Comparison of ENCODE assay signal across 9 mouse cellular contexts in genomic region chr11:81153841-81154240, GRCm38 (mm10).
A peak's percentile ranks its signal among the peaks of the same experiment; 100 is the strongest.
DNase-seq lines count a peak whose midpoint lies in the region; ATAC-seq and TF ChIP-seq lines count a peak whose summit lies in the region.
"Had no signal": no experiment of that assay in that cellular context is flagged by ENCODE, and none has a peak within 500 bp of the region (broad histone marks: within the 10 kb centered on the region; RNA-seq: fewer than 3 reads in every experiment).

No protein-coding gene starts in this region.

- H3K4me2 ChIP-seq in kidney, postnatal 0 days (ENCODE audit: low read length) = peak overlapping the region; percentile 96
- H3K4me2 ChIP-seq in embryonic facial prominence, embryonic 14.5 days (ENCODE audit: low read depth, low read length) = peak overlapping the region; percentile 95
- H3K4me2 ChIP-seq in intestine, embryonic 16.5 days (ENCODE audit: low read depth, low read length) = peak overlapping the region; percentile 91
- H3K4me2 ChIP-seq in midbrain, postnatal 0 days (ENCODE audit: low read depth, low read length, poor library complexity, severe bottlenecking) = peak overlapping the region; percentile 98

- ATAC-seq in kidney, postnatal 0 days (replicated peaks; ENCODE audit: low FRiP score, low read depth) = 0 out of 2 replicates have a peak, but pooled peaks have one; percentile 11
- ATAC-seq in embryonic facial prominence, embryonic 14.5 days (ENCODE audit: low read depth) = no peak
- no peak for ATAC-seq in intestine, embryonic 16.5 days
- ATAC-seq in midbrain, postnatal 0 days (ENCODE audit: low FRiP score) = peak; percentile 6; the same call in 1 of the 2 replicates
- ATAC-seq: Patski had no signal

- H3K4me1 ChIP-seq in kidney, postnatal 0 days (replicated peaks; ENCODE audit: insufficient read depth, low read length) = peaks cover 16% of the 10 kb centered on the region; the same call in 1 of the 2 replicates
- peaks cover 15% of the 10 kb centered on the region; the same call in 1 of the 2 replicates for H3K4me1 ChIP-seq in embryonic facial prominence, embryonic 14.5 days (ENCODE audit: control insufficient read depth, insufficient read depth, low read length)
- H3K4me1 ChIP-seq in intestine, embryonic 16.5 days (ENCODE audit: control insufficient read depth, insufficient read depth, low read length) = peaks cover 20% of the 10 kb centered on the region
- H3K4me1 ChIP-seq in midbrain, postnatal 0 days (ENCODE audit: insufficient read depth, low read length) = peaks cover 2% of the 10 kb centered on the region; the same call in 1 of the 2 replicates

- H3K9ac ChIP-seq in kidney, postnatal 0 days (ENCODE audit: low read depth, low read length) = no peak overlapping the region
- H3K9ac ChIP-seq in embryonic facial prominence, embryonic 14.5 days (ENCODE audit: low read depth, low read length) = no peak overlapping the region
- H3K9ac ChIP-seq in intestine, embryonic 16.5 days (ENCODE audit: low read depth, low read length) = no peak overlapping the region
- H3K9ac ChIP-seq in midbrain, postnatal 0 days (replicated peaks; ENCODE audit: low read length, poor library complexity, severe bottlenecking) = peak overlapping the region; percentile 77; the same call in 1 of the 2 replicates

- no peaks in the 10 kb centered on the region for H3K9me3 ChIP-seq in kidney, postnatal 0 days (replicated peaks; ENCODE audit: low read length)
- H3K9me3 ChIP-seq in embryonic facial prominence, embryonic 14.5 days (ENCODE audit: control insufficient read depth, low read length) = no peaks in the 10 kb centered on the region
- H3K9me3 ChIP-seq in intestine, embryonic 16.5 days (ENCODE audit: control insufficient read depth, low read length) = no peaks in the 10 kb centered on the region
- no peaks in the 10 kb centered on the region for H3K9me3 ChIP-seq in midbrain, postnatal 0 days (ENCODE audit: low read length)

- no peaks in the 10 kb centered on the region for H3K36me3 ChIP-seq in kidney, postnatal 0 days (ENCODE audit: insufficient read depth, low read length)
- H3K36me3 ChIP-seq in embryonic facial prominence, embryonic 14.5 days (ENCODE audit: control insufficient read depth, insufficient read depth, low read length) = no peaks in the 10 kb centered on the region
- no peaks in the 10 kb centered on the region for H3K36me3 ChIP-seq in intestine, embryonic 16.5 days (ENCODE audit: control insufficient read depth, insufficient read depth, low read length)
- H3K36me3 ChIP-seq in midbrain, postnatal 0 days (ENCODE audit: insufficient read depth, low read length) = no peaks in the 10 kb centered on the region

- WGBS in kidney, postnatal 0 days = 9% methylated on average over 13 of the region's 13 CpGs
- WGBS in embryonic facial prominence, embryonic 14.5 days = 15% methylated on average over 13 of the region's 13 CpGs
- 11% methylated on average over 13 of the region's 13 CpGs for WGBS in intestine, embryonic 16.5 days
- 5% methylated on average over 13 of the region's 13 CpGs for WGBS in midbrain, postnatal 0 days

- H3K27me3 ChIP-seq in kidney, postnatal 0 days (ENCODE audit: insufficient read depth, low read length) = peaks cover 16% of the 10 kb centered on the region
- H3K27me3 ChIP-seq in embryonic facial prominence, embryonic 14.5 days (replicated peaks; ENCODE audit: control insufficient read depth, insufficient read depth, low read length) = peaks cover 73% of the 10 kb centered on the region
- H3K27me3 ChIP-seq in intestine, embryonic 16.5 days (replicated peaks; ENCODE audit: control insufficient read depth, insufficient read depth, low read length) = peaks cover 49% of the 10 kb centered on the region
- H3K27me3 ChIP-seq in midbrain, postnatal 0 days (ENCODE audit: insufficient read depth, low read length) = peaks cover 6% of the 10 kb centered on the region

- H3K4me3 ChIP-seq in kidney, postnatal 0 days (replicated peaks; ENCODE audit: low read depth, low read length) = peak overlapping the region; percentile 57
- H3K4me3 ChIP-seq in embryonic facial prominence, embryonic 14.5 days (ENCODE audit: low read depth, low read length) = peak overlapping the region; percentile 51
- H3K4me3 ChIP-seq in intestine, embryonic 16.5 days (ENCODE audit: low read length) = no peak overlapping the region
- H3K4me3 ChIP-seq in midbrain, postnatal 0 days (ENCODE audit: low read depth, low read length) = peak overlapping the region; percentile 73

- H3K27ac ChIP-seq in kidney, postnatal 0 days = no peak overlapping the region
- no peak overlapping the region for H3K27ac ChIP-seq in embryonic facial prominence, embryonic 14.5 days (replicated peaks; ENCODE audit: low read depth, low read length)
- no peak overlapping the region for H3K27ac ChIP-seq in intestine, embryonic 16.5 days (ENCODE audit: low read length)
- H3K27ac ChIP-seq in midbrain, postnatal 0 days (ENCODE audit: low read depth, low read length) = no peak overlapping the region

- DNase-seq in kidney, postnatal 0 days (ENCODE audit: low spot score) = no peak
- DNase-seq in kidney, postnatal 36 days = no peak
- peak; percentile 2 for DNase-seq in embryonic facial prominence, embryonic 14.5 days (ENCODE audit: low spot score)
- DNase-seq in midbrain, postnatal 0 days (ENCODE audit: low spot score) = no peak
- no peak for DNase-seq in c-Kit-positive CD71-positive TER-119-positive erythroid progenitor cells, embryonic 14.5 days (ENCODE audit: low spot score)
- DNase-seq in adrenal gland, adult 8-10 months = no peak
- DNase-seq in thymus, postnatal 14 days = no peak

- no peak for TF ChIP-seq CTCF in kidney, postnatal 0 days (IDR thresholded peaks at IDR 0.05; ENCODE audit: low read depth)
- TF ChIP-seq CTCF in midbrain, postnatal 0 days (IDR thresholded peaks at IDR 0.05) = no peak

Comparison
In these comparisons a context has a peak if more than half of its experiments do, and no peak if none do; other contexts are left out.
1. ATAC-seq: peak in kidney, postnatal 0 days (single experiment) and midbrain, postnatal 0 days (single experiment); none in embryonic facial prominence, embryonic 14.5 days (single experiment) and intestine, embryonic 16.5 days (single experiment).
2. Peak in every context shown above with its lines, with median percentiles within 50 percentile points of each other: H3K4me2 ChIP-seq.